Mouse (Mus musculus): Measurements from ENCODE around the gene Cplx2. TPM values are rescaled to one million over a fixed set of nuclear protein-coding genes. Genes with fewer than 3 reads are reported as not detected.

Cplx2 gene
- polyA plus RNA-seq, 1 experiment, result 1.9 TPM

DNA sequence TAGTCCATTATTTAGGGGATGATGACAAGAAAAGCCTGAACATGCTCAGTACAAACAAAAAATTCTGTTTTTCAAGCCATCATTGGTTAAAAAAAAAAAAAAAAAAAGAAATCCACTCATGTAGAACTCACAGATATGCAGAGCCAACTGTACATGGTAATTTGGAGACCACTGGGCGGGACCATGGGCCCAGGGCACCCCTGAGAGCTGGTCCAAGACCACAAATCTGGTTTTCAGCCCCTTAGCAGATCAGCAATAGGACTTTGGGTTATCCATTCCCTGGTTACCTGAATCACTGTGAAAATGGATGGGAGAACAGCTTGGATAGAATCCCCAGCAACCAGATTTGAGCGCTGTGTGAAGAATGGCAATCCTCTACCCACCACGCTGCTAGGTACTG is 40.5 kb downstream of the Cplx2 start:
- DNase-seq, result no peak
- no peak overlapping the region for H3K27ac ChIP-seq (ENCODE audit: control insufficient read depth, insufficient read depth, low read length)
- H3K36me3 ChIP-seq (ENCODE audit: control insufficient read depth, insufficient read depth, low read length), result no peaks in the 10 kb centered on the region
- WGBS, result 89% methylated on average over 3 of the region's 3 CpGs
- no peaks in the 10 kb centered on the region for H3K4me1 ChIP-seq (replicated peaks; ENCODE audit: control insufficient read depth, insufficient read depth, low read length)
- no peaks in the 10 kb centered on the region for H3K27me3 ChIP-seq (ENCODE audit: control insufficient read depth, insufficient read depth, low read length)
- H3K4me3 ChIP-seq (ENCODE audit: control insufficient read depth, insufficient read depth, low read length), result no peak overlapping the region
- TF ChIP-seq CTCF (IDR thresholded peaks at IDR 0.05; ENCODE audit: borderline replicate concordance, control insufficient read depth, extremely low read depth, insufficient read depth, low read length, poor library complexity), result no peak
- no peak for TF ChIP-seq POLR2A (IDR thresholded peaks at IDR 0.05; ENCODE audit: control insufficient read depth, extremely low read depth, insufficient read depth, low read length, poor library complexity)

DNA sequence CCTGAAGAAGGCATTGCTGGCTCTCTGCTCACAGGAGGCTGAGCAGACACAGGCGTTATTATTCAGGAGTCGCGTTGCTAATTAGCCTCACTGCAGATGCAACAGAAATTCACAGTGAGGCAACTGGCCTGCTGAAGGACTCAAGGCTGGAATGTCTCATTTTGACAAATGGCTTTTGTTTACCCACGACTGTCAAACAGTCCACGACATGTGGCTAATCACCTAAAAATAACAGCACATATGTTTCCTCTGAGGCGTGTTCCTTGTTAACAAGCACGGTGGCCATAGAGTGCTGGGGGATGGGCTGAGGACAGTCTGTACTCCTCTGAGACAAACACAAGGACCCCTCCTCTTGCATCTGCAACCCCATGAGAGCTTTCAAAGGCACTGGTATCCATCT is 41.1 kb downstream of the Cplx2 start:
- no peak overlapping the region for H3K4me3 ChIP-seq (ENCODE audit: control insufficient read depth, insufficient read depth, low read length)
- WGBS, result 15% methylated on average over 7 of the region's 7 CpGs
- no peak for DNase-seq
- no peaks in the 10 kb centered on the region for H3K36me3 ChIP-seq (ENCODE audit: control insufficient read depth, insufficient read depth, low read length)
- H3K4me1 ChIP-seq (replicated peaks; ENCODE audit: control insufficient read depth, insufficient read depth, low read length), result no peaks in the 10 kb centered on the region
- H3K27ac ChIP-seq (ENCODE audit: control insufficient read depth, insufficient read depth, low read length), result no peak overlapping the region
- no peaks in the 10 kb centered on the region for H3K27me3 ChIP-seq (ENCODE audit: control insufficient read depth, insufficient read depth, low read length)
- TF ChIP-seq POLR2A (IDR thresholded peaks at IDR 0.05; ENCODE audit: control insufficient read depth, extremely low read depth, insufficient read depth, low read length, poor library complexity) (no peak), CTCF (IDR thresholded peaks at IDR 0.05; ENCODE audit: borderline replicate concordance, control insufficient read depth, extremely low read depth, insufficient read depth, low read length, poor library complexity) (no peak)

DNA sequence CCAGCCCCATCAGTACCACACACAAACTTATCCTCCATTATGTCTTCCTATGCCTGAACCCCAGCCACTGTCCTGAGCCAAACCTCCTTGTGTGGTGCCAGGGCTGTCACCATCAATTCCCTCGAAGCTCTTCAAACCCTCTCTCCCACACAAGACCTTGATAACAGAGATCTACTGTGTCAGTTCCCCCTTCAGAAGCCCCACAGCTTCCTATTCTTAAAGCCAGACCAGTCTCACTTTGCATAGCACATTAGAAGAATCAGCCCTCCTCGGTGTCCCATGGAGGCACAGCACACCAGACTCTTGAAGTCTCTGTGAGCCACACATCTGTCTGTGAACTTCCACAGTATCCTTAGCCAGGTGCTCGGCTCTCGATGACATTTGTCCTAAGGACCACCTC is 41.6 kb downstream of the Cplx2 start:
- TF ChIP-seq CTCF (IDR thresholded peaks at IDR 0.05; ENCODE audit: borderline replicate concordance, control insufficient read depth, extremely low read depth, insufficient read depth, low read length, poor library complexity), result no peak
- TF ChIP-seq POLR2A (IDR thresholded peaks at IDR 0.05; ENCODE audit: control insufficient read depth, extremely low read depth, insufficient read depth, low read length, poor library complexity), result no peak
- Histone ChIP-seq H3K27ac (ENCODE audit: control insufficient read depth, insufficient read depth, low read length) (no peak overlapping the region), H3K36me3 (ENCODE audit: control insufficient read depth, insufficient read depth, low read length) (no peaks in the 10 kb centered on the region), H3K4me1 (replicated peaks; ENCODE audit: control insufficient read depth, insufficient read depth, low read length) (no peaks in the 10 kb centered on the region), H3K4me3 (ENCODE audit: control insufficient read depth, insufficient read depth, low read length) (no peak overlapping the region), H3K27me3 (ENCODE audit: control insufficient read depth, insufficient read depth, low read length) (no peaks in the 10 kb centered on the region)
- DNase-seq, result no peak
- 60% methylated on average over 4 of the region's 4 CpGs for WGBS

DNA sequence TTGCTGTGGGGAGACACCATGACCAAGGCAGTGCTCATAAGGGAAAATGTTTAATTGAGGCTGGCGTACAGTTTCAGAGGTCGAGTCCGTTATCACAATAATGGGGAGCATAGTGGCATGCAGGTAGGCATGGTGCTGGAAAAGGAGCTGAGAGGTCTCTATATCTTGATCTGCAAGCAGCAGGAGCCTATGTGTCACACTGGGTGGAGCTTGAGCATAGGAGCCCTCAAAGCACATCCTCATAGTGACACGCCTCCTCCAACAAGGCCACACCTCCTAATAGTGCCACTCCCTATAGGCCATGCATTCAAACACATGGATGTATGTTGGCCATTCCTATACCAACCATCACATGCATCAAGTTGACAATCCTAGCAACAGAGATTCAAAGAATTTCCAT is 43.9 kb downstream of the Cplx2 start:
- no peak for DNase-seq
- H3K4me3 ChIP-seq (ENCODE audit: control insufficient read depth, insufficient read depth, low read length), result no peak overlapping the region
- TF ChIP-seq CTCF (IDR thresholded peaks at IDR 0.05; ENCODE audit: borderline replicate concordance, control insufficient read depth, extremely low read depth, insufficient read depth, low read length, poor library complexity), result no peak
- H3K4me1 ChIP-seq (replicated peaks; ENCODE audit: control insufficient read depth, insufficient read depth, low read length), result no peaks in the 10 kb centered on the region
- H3K27ac ChIP-seq (ENCODE audit: control insufficient read depth, insufficient read depth, low read length), result no peak overlapping the region
- H3K27me3 ChIP-seq (ENCODE audit: control insufficient read depth, insufficient read depth, low read length), result no peaks in the 10 kb centered on the region
- 96% methylated on average over 4 of the region's 4 CpGs for WGBS
- H3K36me3 ChIP-seq (ENCODE audit: control insufficient read depth, insufficient read depth, low read length), result no peaks in the 10 kb centered on the region

DNA sequence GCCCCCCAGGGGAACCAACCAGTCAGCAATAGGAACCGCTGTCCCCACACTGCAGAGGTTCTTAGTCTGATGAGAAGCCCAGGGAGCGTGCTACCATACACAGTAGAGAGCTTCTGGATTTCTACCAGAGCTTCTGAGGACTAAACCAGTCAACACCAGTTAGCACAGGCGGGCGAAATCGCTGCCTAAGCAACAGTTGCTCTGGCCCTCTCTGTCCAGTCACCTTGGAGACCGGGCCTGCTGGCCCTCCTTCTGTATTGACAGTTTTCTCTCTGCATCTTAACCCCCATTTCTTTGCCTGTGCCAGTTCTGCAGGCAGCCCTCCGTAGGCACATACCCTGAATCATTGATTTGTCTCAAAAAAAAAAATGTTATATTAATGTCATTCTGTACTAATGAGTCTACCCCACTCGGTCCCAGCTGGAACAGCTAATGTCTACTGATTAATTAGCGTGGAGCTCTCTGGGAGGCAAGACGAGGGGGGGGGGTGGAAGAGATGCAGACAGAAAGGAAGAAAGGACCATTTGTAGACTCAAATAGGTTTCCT is 47.7 kb downstream of the Cplx2 start:
- Histone ChIP-seq H3K36me3 (ENCODE audit: control insufficient read depth, insufficient read depth, low read length) (no peaks in the 10 kb centered on the region), H3K4me3 (ENCODE audit: control insufficient read depth, insufficient read depth, low read length) (no peak overlapping the region), H3K4me1 (replicated peaks; ENCODE audit: control insufficient read depth, insufficient read depth, low read length) (no peaks in the 10 kb centered on the region), H3K27ac (ENCODE audit: control insufficient read depth, insufficient read depth, low read length) (no peak overlapping the region), H3K27me3 (ENCODE audit: control insufficient read depth, insufficient read depth, low read length) (no peaks in the 10 kb centered on the region)
- TF ChIP-seq POLR2A (IDR thresholded peaks at IDR 0.05; ENCODE audit: control insufficient read depth, extremely low read depth, insufficient read depth, low read length, poor library complexity), result no peak
- TF ChIP-seq CTCF (IDR thresholded peaks at IDR 0.05; ENCODE audit: borderline replicate concordance, control insufficient read depth, extremely low read depth, insufficient read depth, low read length, poor library complexity), result no peak
- 88% methylated on average over 10 of the region's 10 CpGs for WGBS
- DNase-seq, result no peak

DNA sequence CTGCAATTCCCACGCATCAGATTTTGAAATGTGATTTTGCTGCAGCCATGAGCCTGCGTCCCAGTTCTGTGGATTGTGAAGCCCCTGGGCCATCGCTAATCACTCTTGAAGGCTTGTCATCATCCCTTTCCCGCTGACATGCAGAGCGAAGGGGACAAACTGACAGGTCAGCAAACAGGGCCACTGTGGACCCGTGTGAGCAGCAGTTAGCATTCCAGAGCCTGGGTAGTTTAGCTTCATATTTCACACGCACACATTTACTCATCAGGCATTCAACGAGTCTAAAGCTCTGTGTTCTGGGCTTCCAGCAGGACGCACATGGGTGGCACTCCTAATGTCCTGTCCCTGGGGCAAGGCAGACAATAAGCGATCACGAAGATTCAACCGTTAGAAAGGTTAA is 49.1 kb downstream of the Cplx2 start:
- Histone ChIP-seq H3K36me3 (ENCODE audit: control insufficient read depth, insufficient read depth, low read length) (no peaks in the 10 kb centered on the region), H3K4me1 (replicated peaks; ENCODE audit: control insufficient read depth, insufficient read depth, low read length) (no peaks in the 10 kb centered on the region), H3K27me3 (ENCODE audit: control insufficient read depth, insufficient read depth, low read length) (no peaks in the 10 kb centered on the region), H3K27ac (ENCODE audit: control insufficient read depth, insufficient read depth, low read length) (no peak overlapping the region), H3K4me3 (ENCODE audit: control insufficient read depth, insufficient read depth, low read length) (no peak overlapping the region)
- no peak for DNase-seq
- WGBS, result 94% methylated on average over 12 of the region's 12 CpGs
- TF ChIP-seq CTCF (IDR thresholded peaks at IDR 0.05; ENCODE audit: borderline replicate concordance, control insufficient read depth, extremely low read depth, insufficient read depth, low read length, poor library complexity), result no peak
- TF ChIP-seq POLR2A (IDR thresholded peaks at IDR 0.05; ENCODE audit: control insufficient read depth, extremely low read depth, insufficient read depth, low read length, poor library complexity), result no peak

DNA sequence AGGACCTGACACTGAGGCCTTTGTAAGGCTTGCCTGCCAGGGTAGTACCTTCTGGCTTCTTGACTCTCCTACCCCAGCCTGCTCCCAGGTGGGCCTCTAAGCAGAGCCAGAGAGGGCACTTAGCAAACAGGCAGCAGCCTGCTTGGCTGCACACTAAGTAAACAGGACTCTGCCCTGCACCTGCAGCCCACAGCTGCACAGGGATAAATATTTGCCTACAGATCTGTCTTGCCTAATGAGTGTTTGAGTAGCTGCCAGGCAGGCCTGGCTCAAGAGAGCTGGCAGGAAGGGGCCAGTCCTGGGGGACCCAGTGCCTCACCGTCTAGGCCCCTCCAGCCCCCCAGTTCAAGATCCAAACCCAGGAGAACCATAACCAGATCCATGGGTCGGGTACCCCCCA is 54.1 kb downstream of the Cplx2 start:
- H3K36me3 ChIP-seq (ENCODE audit: control insufficient read depth, insufficient read depth, low read length), result no peaks in the 10 kb centered on the region
- TF ChIP-seq POLR2A (IDR thresholded peaks at IDR 0.05; ENCODE audit: control insufficient read depth, extremely low read depth, insufficient read depth, low read length, poor library complexity) (no peak), CTCF (IDR thresholded peaks at IDR 0.05; ENCODE audit: borderline replicate concordance, control insufficient read depth, extremely low read depth, insufficient read depth, low read length, poor library complexity) (no peak)
- no peak for DNase-seq
- no peak overlapping the region for H3K27ac ChIP-seq (ENCODE audit: control insufficient read depth, insufficient read depth, low read length)
- no peaks in the 10 kb centered on the region for H3K4me1 ChIP-seq (replicated peaks; ENCODE audit: control insufficient read depth, insufficient read depth, low read length)
- H3K4me3 ChIP-seq (ENCODE audit: control insufficient read depth, insufficient read depth, low read length), result no peak overlapping the region
- no peaks in the 10 kb centered on the region for H3K27me3 ChIP-seq (ENCODE audit: control insufficient read depth, insufficient read depth, low read length)
- 54% methylated on average over 2 of the region's 2 CpGs for WGBS
